Mouse (Mus musculus): ENCODE results near the gene Sdk1. TPM values are rescaled to one million over a fixed set of nuclear protein-coding genes. Genes with fewer than 3 reads are reported as not detected.
A peak's percentile ranks its signal among the peaks of the same experiment; 100 is the strongest.

Sdk1 gene
- polyA plus RNA-seq, 1 experiment from 2014 or later = 4.8 TPM

DNA sequence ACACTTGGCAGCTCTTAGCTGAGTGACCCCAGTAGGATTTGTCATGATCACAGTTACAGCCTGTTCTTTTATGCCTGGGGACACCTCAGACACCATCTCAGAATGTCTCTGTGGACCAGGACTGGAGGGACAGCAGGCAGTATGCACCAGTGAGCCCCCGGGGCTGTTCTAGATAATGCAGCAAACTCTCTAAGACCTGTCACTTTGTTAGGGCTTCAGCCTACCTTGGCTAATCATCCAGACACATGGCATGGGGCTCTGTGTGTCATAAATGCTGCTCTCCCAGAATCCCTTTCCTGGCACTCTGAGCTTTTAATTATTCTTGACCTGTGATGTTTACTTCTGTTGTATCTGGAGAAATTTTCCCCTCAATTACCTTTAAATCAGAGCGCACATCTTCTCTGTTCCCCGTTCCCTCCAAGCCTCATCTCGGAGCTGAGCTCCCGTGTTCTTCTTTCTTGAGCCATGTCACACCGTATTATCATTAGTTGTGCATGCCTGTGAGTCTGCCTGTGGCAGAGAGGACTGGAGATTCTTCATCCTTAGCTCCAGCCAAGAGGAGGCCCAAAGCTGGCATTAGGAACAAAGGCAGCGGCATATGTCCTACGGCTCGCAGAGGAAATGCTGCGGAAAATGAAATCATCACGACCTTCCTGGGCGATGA lies 448.3 kb downstream of the Sdk1 start:
- no peak overlapping the region for H3K9ac ChIP-seq (ENCODE audit: low read length)
- 88% methylated on average over 12 of the region's 12 CpGs for WGBS
- H3K4me3 ChIP-seq (ENCODE audit: low read depth, low read length) = no peak overlapping the region
- H3K4me1 ChIP-seq (replicated peaks; ENCODE audit: control insufficient read depth, insufficient read depth, low read length) = peaks cover 12% of the 10 kb centered on the region; the same call in 1 of the 2 replicates
- peaks cover 3% of the 10 kb centered on the region; the same call in 1 of the 2 replicates for H3K9me3 ChIP-seq (ENCODE audit: control insufficient read depth, low read length)
- no peaks in the 10 kb centered on the region for H3K36me3 ChIP-seq (ENCODE audit: control insufficient read depth, insufficient read depth, low read length)
- ATAC-seq (replicated peaks; ENCODE audit: low FRiP score, low TSS enrichment, low read depth) (no peak), DNase-seq (ENCODE audit: low spot score) (no peak)
- no peak overlapping the region for H3K27ac ChIP-seq (ENCODE audit: low read depth)
- H3K4me2 ChIP-seq (ENCODE audit: low read length) = no peak overlapping the region
- no peaks in the 10 kb centered on the region for H3K27me3 ChIP-seq (replicated peaks; ENCODE audit: control insufficient read depth, insufficient read depth, low read length)

DNA sequence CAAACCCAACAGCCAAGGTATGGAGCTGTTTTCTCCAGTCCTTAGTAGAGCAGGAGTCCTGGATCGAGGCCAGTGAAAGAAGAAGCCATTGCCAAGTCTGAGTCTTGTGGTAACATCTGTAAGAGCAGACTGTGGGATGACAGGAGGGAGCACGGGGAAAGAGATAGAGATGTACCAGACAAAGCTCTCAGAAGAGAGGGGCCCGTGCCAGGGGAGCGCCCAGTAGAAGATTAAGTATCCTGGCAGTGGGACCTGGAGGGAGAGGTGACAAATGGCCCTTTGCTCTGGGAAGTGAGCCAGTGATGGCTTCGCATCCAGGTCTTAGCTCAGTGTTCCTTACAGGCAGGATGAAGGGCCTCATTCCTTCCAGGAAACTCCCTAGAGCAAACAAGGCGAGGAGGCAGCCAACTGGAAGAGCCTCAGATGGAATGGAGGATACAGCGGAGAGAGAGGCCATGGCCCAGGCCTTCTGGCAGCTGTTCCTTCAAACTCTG lies 450.2 kb downstream of the Sdk1 start:
- H3K27ac ChIP-seq (ENCODE audit: low read depth) = peak overlapping the region; percentile 62; the same call in 1 of the 2 replicates
- H3K4me2 ChIP-seq (ENCODE audit: low read length) = no peak overlapping the region
- 49% methylated on average over 7 of the region's 7 CpGs for WGBS

DNA sequence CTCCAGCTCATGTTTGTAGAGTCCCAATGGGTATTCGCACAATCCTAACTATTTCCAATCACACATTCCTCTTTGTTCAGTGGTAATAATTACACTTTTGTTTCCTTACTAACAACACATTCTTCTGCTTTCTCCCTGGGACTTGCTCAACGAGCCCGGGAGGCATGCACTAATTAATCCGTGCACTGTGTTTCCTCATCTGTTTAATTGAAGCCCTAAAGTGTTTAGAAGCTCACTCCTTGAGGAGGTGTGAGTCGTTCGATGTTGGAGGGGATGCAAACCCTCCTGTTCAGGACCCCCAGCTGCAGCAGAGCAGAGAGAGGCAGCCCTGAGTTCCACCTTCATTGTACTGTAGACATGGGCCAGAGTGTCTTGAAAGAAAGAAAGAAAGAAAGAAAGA lies 452.4 kb downstream of the Sdk1 start:
- Histone ChIP-seq H3K9me3 (ENCODE audit: control insufficient read depth, low read length) (peaks cover 3% of the 10 kb centered on the region; the same call in 1 of the 2 replicates), H3K27ac (ENCODE audit: low read depth) (no peak overlapping the region), H3K4me2 (ENCODE audit: low read length) (no peak overlapping the region), H3K4me1 (replicated peaks; ENCODE audit: control insufficient read depth, insufficient read depth, low read length) (peaks cover 12% of the 10 kb centered on the region; the same call in 1 of the 2 replicates), H3K27me3 (replicated peaks; ENCODE audit: control insufficient read depth, insufficient read depth, low read length) (no peaks in the 10 kb centered on the region), H3K4me3 (ENCODE audit: low read depth, low read length) (no peak overlapping the region), H3K9ac (ENCODE audit: low read length) (no peak overlapping the region), H3K36me3 (ENCODE audit: control insufficient read depth, insufficient read depth, low read length) (no peaks in the 10 kb centered on the region)
- DNase-seq (ENCODE audit: low spot score) = no peak
- WGBS = 58% methylated on average over 6 of the region's 6 CpGs
- ATAC-seq (replicated peaks; ENCODE audit: low FRiP score, low TSS enrichment, low read depth) = no peak

More for the DNA sequence above, 450.2 kb downstream of the Sdk1 start:
- Histone ChIP-seq H3K4me1 (replicated peaks; ENCODE audit: control insufficient read depth, insufficient read depth, low read length) (peaks cover 12% of the 10 kb centered on the region; the same call in 1 of the 2 replicates), H3K36me3 (ENCODE audit: control insufficient read depth, insufficient read depth, low read length) (no peaks in the 10 kb centered on the region), H3K27me3 (replicated peaks; ENCODE audit: control insufficient read depth, insufficient read depth, low read length) (no peaks in the 10 kb centered on the region), H3K9me3 (ENCODE audit: control insufficient read depth, low read length) (peaks cover 3% of the 10 kb centered on the region; the same call in 1 of the 2 replicates), H3K4me3 (ENCODE audit: low read depth, low read length) (no peak overlapping the region), H3K9ac (ENCODE audit: low read length) (no peak overlapping the region)
- DNase-seq (ENCODE audit: low spot score) (peak; percentile 66), ATAC-seq (replicated peaks; ENCODE audit: low FRiP score, low TSS enrichment, low read depth) (peak; percentile 80)

DNA sequence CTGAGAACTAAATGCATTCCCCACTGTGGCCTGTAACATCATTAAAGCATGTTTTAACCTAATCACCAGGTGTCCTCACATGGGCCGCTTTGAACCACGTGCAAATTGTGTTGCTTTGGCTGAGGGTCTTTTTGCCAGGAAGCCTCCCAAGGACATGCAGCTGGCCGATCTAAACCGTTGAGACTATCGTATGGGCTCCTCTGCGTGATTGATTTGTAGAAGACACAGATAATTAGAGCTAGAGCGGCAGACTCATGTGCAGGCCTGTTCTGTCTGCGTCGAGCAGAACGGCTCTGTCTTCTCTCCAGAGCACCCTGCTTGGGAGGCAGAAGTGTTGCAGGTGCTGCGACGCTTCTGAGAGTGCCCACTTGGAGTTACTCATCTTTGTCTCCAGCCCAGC lies 453.6 kb downstream of the Sdk1 start:
- DNase-seq (ENCODE audit: low spot score) (no peak), ATAC-seq (replicated peaks; ENCODE audit: low FRiP score, low TSS enrichment, low read depth) (no peak)
- peaks cover 12% of the 10 kb centered on the region; the same call in 1 of the 2 replicates for H3K4me1 ChIP-seq (replicated peaks; ENCODE audit: control insufficient read depth, insufficient read depth, low read length)
- H3K9me3 ChIP-seq (ENCODE audit: control insufficient read depth, low read length) = peaks cover 3% of the 10 kb centered on the region; the same call in 1 of the 2 replicates
- no peaks in the 10 kb centered on the region for H3K36me3 ChIP-seq (ENCODE audit: control insufficient read depth, insufficient read depth, low read length)
- H3K27ac ChIP-seq (ENCODE audit: low read depth) = no peak overlapping the region
- 35% methylated on average over 12 of the region's 12 CpGs for WGBS
- H3K4me2 ChIP-seq (ENCODE audit: low read length) = no peak overlapping the region
- H3K9ac ChIP-seq (ENCODE audit: low read length) = no peak overlapping the region
- no peaks in the 10 kb centered on the region for H3K27me3 ChIP-seq (replicated peaks; ENCODE audit: control insufficient read depth, insufficient read depth, low read length)
- H3K4me3 ChIP-seq (ENCODE audit: low read depth, low read length) = no peak overlapping the region

DNA sequence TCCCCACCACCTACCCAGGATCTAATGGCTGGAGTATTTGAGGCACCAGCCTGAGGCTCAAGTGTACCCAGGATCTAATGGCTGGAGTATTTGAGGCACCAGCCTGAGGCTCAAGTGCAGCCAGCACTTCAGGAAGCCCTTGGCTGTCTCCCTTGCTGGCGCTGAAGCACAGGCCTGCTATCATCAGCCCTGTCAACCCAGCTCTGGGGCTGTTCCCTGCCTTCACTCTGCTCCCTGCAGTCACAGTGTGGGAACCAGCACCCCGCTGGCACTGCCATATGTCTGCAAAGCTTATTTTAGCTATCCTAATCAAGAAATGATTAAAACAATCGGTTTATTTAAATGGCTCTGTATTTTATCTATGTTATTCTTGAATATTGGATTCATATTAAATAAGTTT lies 457.1 kb downstream of the Sdk1 start:
- ATAC-seq (replicated peaks; ENCODE audit: low FRiP score, low TSS enrichment, low read depth) = no peak
- no peak overlapping the region for H3K4me3 ChIP-seq (ENCODE audit: low read depth, low read length)
- no peak for DNase-seq (ENCODE audit: low spot score)
- H3K4me1 ChIP-seq (replicated peaks; ENCODE audit: control insufficient read depth, insufficient read depth, low read length) = 0 out of 2 replicates have a peak, but pooled peaks cover under 1% of the 10 kb centered on the region
- H3K9ac ChIP-seq (ENCODE audit: low read length) = no peak overlapping the region
- H3K27ac ChIP-seq (ENCODE audit: low read depth) = no peak overlapping the region
- WGBS = 56% methylated on average over 3 of the region's 3 CpGs
- no peaks in the 10 kb centered on the region for H3K36me3 ChIP-seq (ENCODE audit: control insufficient read depth, insufficient read depth, low read length)
- H3K4me2 ChIP-seq (ENCODE audit: low read length) = no peak overlapping the region
- no peaks in the 10 kb centered on the region for H3K9me3 ChIP-seq (ENCODE audit: control insufficient read depth, low read length)
- H3K27me3 ChIP-seq (replicated peaks; ENCODE audit: control insufficient read depth, insufficient read depth, low read length) = no peaks in the 10 kb centered on the region

DNA sequence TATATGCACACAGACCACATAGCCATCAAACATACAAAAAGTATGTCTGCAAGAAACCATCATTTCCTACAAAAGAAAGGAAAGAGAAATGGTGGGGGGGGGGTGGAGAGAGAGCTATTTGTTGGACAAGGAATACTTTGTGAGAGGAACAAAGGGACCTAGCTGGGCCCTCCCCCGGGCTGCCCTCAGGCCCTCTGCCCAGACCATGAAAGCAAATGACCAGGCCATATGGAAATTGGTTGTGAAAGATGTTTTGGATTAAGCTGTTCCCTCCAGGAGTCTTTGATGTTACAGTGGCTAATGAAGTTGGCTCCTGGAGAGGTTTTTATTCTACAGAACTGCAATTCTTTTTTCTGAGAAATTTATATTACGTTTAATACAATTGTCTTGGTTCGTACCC lies 479.5 kb downstream of the Sdk1 start:
- H3K36me3 ChIP-seq (ENCODE audit: control insufficient read depth, insufficient read depth, low read length) = no peaks in the 10 kb centered on the region
- H3K4me2 ChIP-seq (ENCODE audit: low read length) = no peak overlapping the region
- DNase-seq (ENCODE audit: low spot score) (no peak), ATAC-seq (replicated peaks; ENCODE audit: low FRiP score, low TSS enrichment, low read depth) (no peak)
- 68% methylated on average over 3 of the region's 3 CpGs for WGBS
- H3K27me3 ChIP-seq (replicated peaks; ENCODE audit: control insufficient read depth, insufficient read depth, low read length) = no peaks in the 10 kb centered on the region
- no peak overlapping the region for H3K9ac ChIP-seq (ENCODE audit: low read length)
- no peaks in the 10 kb centered on the region; the same call in 1 of the 2 replicates for H3K4me1 ChIP-seq (replicated peaks; ENCODE audit: control insufficient read depth, insufficient read depth, low read length)
- H3K27ac ChIP-seq (ENCODE audit: low read depth) = no peak overlapping the region
- no peaks in the 10 kb centered on the region for H3K9me3 ChIP-seq (ENCODE audit: control insufficient read depth, low read length)
- no peak overlapping the region for H3K4me3 ChIP-seq (ENCODE audit: low read depth, low read length)

DNA sequence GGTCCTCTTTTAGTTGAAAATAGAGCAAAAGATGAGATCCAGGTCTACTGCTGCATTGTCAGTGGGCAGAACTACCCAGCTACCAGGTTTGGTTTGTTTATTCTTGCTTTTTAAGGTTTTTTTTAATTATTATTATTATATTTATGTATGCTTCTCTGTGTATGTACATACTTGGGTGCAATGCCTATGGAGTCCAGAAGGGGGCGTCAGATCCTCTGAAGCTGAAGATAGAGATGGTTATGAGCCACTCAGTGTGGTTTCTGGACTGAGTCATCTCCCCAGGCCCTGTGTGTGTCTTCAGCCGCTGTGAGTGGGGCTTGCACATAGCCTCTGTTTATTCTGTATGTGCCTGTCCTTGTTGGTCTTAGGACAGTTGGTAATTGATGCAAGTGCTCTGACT lies 486.7 kb downstream of the Sdk1 start:
- no peak for ATAC-seq (replicated peaks; ENCODE audit: low FRiP score, low TSS enrichment, low read depth)
- Histone ChIP-seq H3K36me3 (ENCODE audit: control insufficient read depth, insufficient read depth, low read length) (no peaks in the 10 kb centered on the region), H3K4me3 (ENCODE audit: low read depth, low read length) (no peak overlapping the region), H3K27me3 (replicated peaks; ENCODE audit: control insufficient read depth, insufficient read depth, low read length) (no peaks in the 10 kb centered on the region), H3K9ac (ENCODE audit: low read length) (no peak overlapping the region), H3K4me1 (replicated peaks; ENCODE audit: control insufficient read depth, insufficient read depth, low read length) (no peaks in the 10 kb centered on the region; the same call in 1 of the 2 replicates), H3K4me2 (ENCODE audit: low read length) (no peak overlapping the region), H3K9me3 (ENCODE audit: control insufficient read depth, low read length) (no peaks in the 10 kb centered on the region), H3K27ac (ENCODE audit: low read depth) (no peak overlapping the region)
- 59% methylated on average over 2 of the region's 2 CpGs for WGBS
- no peak for DNase-seq (ENCODE audit: low spot score)

DNA sequence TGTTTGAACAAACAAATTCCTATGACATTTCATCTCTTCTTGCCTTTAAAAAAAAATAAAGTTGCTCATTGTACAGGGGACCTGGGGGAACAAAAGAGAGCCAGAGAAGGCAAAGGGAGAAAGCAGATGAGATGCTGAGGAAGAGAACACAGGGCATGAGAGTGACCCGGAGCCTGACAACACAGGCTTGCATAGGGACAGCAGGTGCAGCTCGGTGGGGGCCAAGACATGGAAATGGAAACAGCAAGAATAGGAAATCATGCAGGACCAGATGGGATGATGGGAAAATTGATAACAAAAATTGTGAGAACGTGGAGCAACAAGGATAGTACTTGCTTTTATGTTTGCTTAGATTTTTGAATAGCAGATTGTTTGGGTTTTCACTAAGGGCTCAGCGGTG lies 488.7 kb downstream of the Sdk1 start:
- ATAC-seq (replicated peaks; ENCODE audit: low FRiP score, low TSS enrichment, low read depth) = no peak
- no peak overlapping the region for H3K27ac ChIP-seq (ENCODE audit: low read depth)
- no peaks in the 10 kb centered on the region; the same call in 1 of the 2 replicates for H3K4me1 ChIP-seq (replicated peaks; ENCODE audit: control insufficient read depth, insufficient read depth, low read length)
- no peak overlapping the region for H3K9ac ChIP-seq (ENCODE audit: low read length)
- H3K27me3 ChIP-seq (replicated peaks; ENCODE audit: control insufficient read depth, insufficient read depth, low read length) = no peaks in the 10 kb centered on the region
- H3K4me2 ChIP-seq (ENCODE audit: low read length) = no peak overlapping the region
- H3K36me3 ChIP-seq (ENCODE audit: control insufficient read depth, insufficient read depth, low read length) = no peaks in the 10 kb centered on the region
- H3K4me3 ChIP-seq (ENCODE audit: low read depth, low read length) = no peak overlapping the region
- DNase-seq (ENCODE audit: low spot score) = no peak
- no peaks in the 10 kb centered on the region for H3K9me3 ChIP-seq (ENCODE audit: control insufficient read depth, low read length)
- WGBS = 69% methylated on average over 4 of the region's 4 CpGs

DNA sequence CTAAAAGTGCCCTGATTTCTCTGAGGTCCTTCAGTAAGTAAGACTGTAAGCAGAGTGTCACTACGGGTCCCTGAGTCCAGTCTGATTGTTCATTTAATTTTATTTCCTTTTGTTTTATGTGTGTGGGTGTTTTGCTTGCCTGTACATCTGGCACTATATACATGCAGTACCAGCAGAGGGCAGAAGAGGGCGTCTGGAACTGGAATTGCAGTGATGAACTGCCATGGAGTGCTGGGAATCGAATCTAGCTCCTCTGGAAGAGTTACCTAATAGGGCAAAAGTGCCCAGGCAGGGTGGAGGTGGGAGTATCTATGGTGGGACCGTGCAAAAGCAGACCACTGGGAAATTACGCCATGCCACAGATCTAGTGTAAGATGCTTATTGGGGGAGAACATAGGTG lies 497.4 kb downstream of the Sdk1 start:
- H3K27ac ChIP-seq (ENCODE audit: low read depth) = no peak overlapping the region
- WGBS = 77% methylated on average over 5 of the region's 5 CpGs
- DNase-seq (ENCODE audit: low spot score) (no peak), ATAC-seq (replicated peaks; ENCODE audit: low FRiP score, low TSS enrichment, low read depth) (no peak)
- no peak overlapping the region for H3K4me2 ChIP-seq (ENCODE audit: low read length)
- no peak overlapping the region for H3K4me3 ChIP-seq (ENCODE audit: low read depth, low read length)
- no peaks in the 10 kb centered on the region for H3K4me1 ChIP-seq (replicated peaks; ENCODE audit: control insufficient read depth, insufficient read depth, low read length)
- no peak overlapping the region for H3K9ac ChIP-seq (ENCODE audit: low read length)
- no peaks in the 10 kb centered on the region for H3K27me3 ChIP-seq (replicated peaks; ENCODE audit: control insufficient read depth, insufficient read depth, low read length)
- H3K9me3 ChIP-seq (ENCODE audit: control insufficient read depth, low read length) = peaks cover 3% of the 10 kb centered on the region; the same call in 1 of the 2 replicates
- no peaks in the 10 kb centered on the region for H3K36me3 ChIP-seq (ENCODE audit: control insufficient read depth, insufficient read depth, low read length)

Data from intestine, embryonic 14.5 days (tissue).